Mouse (Mus musculus): ENCODE measurements around the gene Rpl13. TPM values are rescaled to one million over a fixed set of nuclear protein-coding genes. Genes with fewer than 3 reads are reported as not detected.

Gene Rpl13
- total and polyA plus RNA-seq, 2 experiments: 764 to 769 TPM

- Histone ChIP-seq H3K27ac (replicated peaks; ENCODE audit: insufficient read depth, low read depth, low read length) (no peak overlapping the region), H3K4me3 (ENCODE audit: insufficient read depth, low read depth, low read length) (no peak overlapping the region), H3K79me2 (ENCODE audit: control insufficient read depth, insufficient read depth, low read length) (no peaks in the 10 kb centered on the region), H3K4me1 (ENCODE audit: control insufficient read depth, insufficient read depth, low read length) (no peaks in the 10 kb centered on the region), H3K27me3 (ENCODE audit: control insufficient read depth, insufficient read depth, low read length) (no peaks in the 10 kb centered on the region), H3K36me3 (ENCODE audit: control insufficient read depth, insufficient read depth, low read length) (no peaks in the 10 kb centered on the region), H3K9ac (ENCODE audit: low read depth, low read length) (no peak overlapping the region)
- peak; percentile 55 for DNase-seq (ENCODE audit: extremely low read depth, low read depth, low spot score)
- WGBS: 53% methylated on average over 6 of the region's 6 CpGs
- TF ChIP-seq CTCF (IDR thresholded peaks at IDR 0.05; ENCODE audit: low read depth, low read length) (peak; percentile 62), POLR2A (IDR thresholded peaks at IDR 0.05; ENCODE audit: extremely low read depth, insufficient read depth, low read length) (no peak)
These were observed 43.1 kb downstream of the Rpl13 start for GRCm38 (mm10) chr8:123145279-123145678.

GRCm38 (mm10) chr8:123146390-123146789, 44.2 kb downstream of the Rpl13 start:
- 86% methylated on average over 7 of the region's 7 CpGs for WGBS
- Histone ChIP-seq H3K4me3 (ENCODE audit: insufficient read depth, low read depth, low read length) (no peak overlapping the region), H3K36me3 (ENCODE audit: control insufficient read depth, insufficient read depth, low read length) (no peaks in the 10 kb centered on the region), H3K9ac (ENCODE audit: low read depth, low read length) (no peak overlapping the region), H3K27ac (replicated peaks; ENCODE audit: insufficient read depth, low read depth, low read length) (no peak overlapping the region), H3K27me3 (ENCODE audit: control insufficient read depth, insufficient read depth, low read length) (no peaks in the 10 kb centered on the region), H3K4me1 (ENCODE audit: control insufficient read depth, insufficient read depth, low read length) (no peaks in the 10 kb centered on the region; the same call in 1 of the 2 replicates), H3K79me2 (ENCODE audit: control insufficient read depth, insufficient read depth, low read length) (no peaks in the 10 kb centered on the region)
- DNase-seq (ENCODE audit: extremely low read depth, low read depth, low spot score): no peak
- no peak for TF ChIP-seq CTCF (IDR thresholded peaks at IDR 0.05; ENCODE audit: low read depth, low read length)
- no peak for TF ChIP-seq POLR2A (IDR thresholded peaks at IDR 0.05; ENCODE audit: extremely low read depth, insufficient read depth, low read length)

GRCm38 (mm10) chr8:123150737-123151171, 48.6 kb downstream of the Rpl13 start:
- H3K27ac ChIP-seq (replicated peaks; ENCODE audit: insufficient read depth, low read depth, low read length): no peak overlapping the region

More at GRCm38 (mm10) chr8:123150737-123151171, 48.6 kb downstream of the Rpl13 start:
- H3K27me3 ChIP-seq (ENCODE audit: control insufficient read depth, insufficient read depth, low read length): no peaks in the 10 kb centered on the region
- TF ChIP-seq CTCF (IDR thresholded peaks at IDR 0.05; ENCODE audit: low read depth, low read length): no peak
- no peak for TF ChIP-seq POLR2A (IDR thresholded peaks at IDR 0.05; ENCODE audit: extremely low read depth, insufficient read depth, low read length)
- no peak overlapping the region for H3K9ac ChIP-seq (ENCODE audit: low read depth, low read length)
- no peaks in the 10 kb centered on the region; the same call in 1 of the 2 replicates for H3K4me1 ChIP-seq (ENCODE audit: control insufficient read depth, insufficient read depth, low read length)
- H3K36me3 ChIP-seq (ENCODE audit: control insufficient read depth, insufficient read depth, low read length): no peaks in the 10 kb centered on the region
- 66% methylated on average over 9 of the region's 9 CpGs for WGBS
- no peak overlapping the region for H3K4me3 ChIP-seq (ENCODE audit: insufficient read depth, low read depth, low read length)
- H3K79me2 ChIP-seq (ENCODE audit: control insufficient read depth, insufficient read depth, low read length): no peaks in the 10 kb centered on the region
- no peak for DNase-seq (ENCODE audit: extremely low read depth, low read depth, low spot score)

Other genes starting within 250 kb of the Rpl13 start
- gene Ankrd11, start 60.1 kb upstream of the Rpl13 start, total RNA-seq (2014; rRNA removed): 22.1 and 28.0 TPM in 2 replicates
- gene Ankrd11, start 60.1 kb upstream of the Rpl13 start, polyA plus RNA-seq (2012; rRNA removed): 22.7 and 28.3 TPM in 2 replicates
- gene Spg7, start 39.4 kb upstream of the Rpl13 start, total RNA-seq (2014; rRNA removed): 27.4 and 29.5 TPM in 2 replicates
- 62.4 and 81.4 TPM in 2 replicates for gene Spg7, start 39.4 kb upstream of the Rpl13 start, polyA plus RNA-seq (2012; rRNA removed)
- gene Cpne7, start 15.0 kb downstream of the Rpl13 start, total RNA-seq (2014; rRNA removed): 0.07 and 0.09 TPM in 2 replicates
- 0.09 and 0.28 TPM in 2 replicates for gene Cpne7, start 15.0 kb downstream of the Rpl13 start, polyA plus RNA-seq (2012; rRNA removed)
- gene Sult5a1, start 56.0 kb downstream of the Rpl13 start, total RNA-seq (2014; rRNA removed): 15.5 and 29.8 TPM in 2 replicates
- 62.7 and 154 TPM in 2 replicates for gene Sult5a1, start 56.0 kb downstream of the Rpl13 start, polyA plus RNA-seq (2012; rRNA removed)
- gene Dpep1, start 83.9 kb downstream of the Rpl13 start, total RNA-seq (2014; rRNA removed): 0.55 and 0.74 TPM in 2 replicates
- 0.45 and 1.8 TPM in 2 replicates for gene Dpep1, start 83.9 kb downstream of the Rpl13 start, polyA plus RNA-seq (2012; rRNA removed)
- 51.5 and 58.5 TPM in 2 replicates for gene Chmp1a, start 110.4 kb downstream of the Rpl13 start, total RNA-seq (2014; rRNA removed)
- 67.1 and 67.7 TPM in 2 replicates for gene Chmp1a, start 110.4 kb downstream of the Rpl13 start, polyA plus RNA-seq (2012; rRNA removed)
- gene Spata33, start 110.5 kb downstream of the Rpl13 start, total RNA-seq (2014; rRNA removed): 0.28 and 0.34 TPM in 2 replicates
- gene Spata33, start 110.5 kb downstream of the Rpl13 start, polyA plus RNA-seq (2012; rRNA removed): 0.13 and 0.61 TPM in 2 replicates
- 16.9 and 18.2 TPM in 2 replicates for gene Cdk10, start 122.5 kb downstream of the Rpl13 start, total RNA-seq (2014; rRNA removed)
- 29.8 and 45.1 TPM in 2 replicates for gene Cdk10, start 122.5 kb downstream of the Rpl13 start, polyA plus RNA-seq (2012; rRNA removed)
- 16.8 and 18.1 TPM in 2 replicates for gene Spata2l, start 133.9 kb downstream of the Rpl13 start, total RNA-seq (2014; rRNA removed)
- 27.3 and 41.2 TPM in 2 replicates for gene Spata2l, start 133.9 kb downstream of the Rpl13 start, polyA plus RNA-seq (2012; rRNA removed)
- gene Zfp276, start 151.8 kb downstream of the Rpl13 start, total RNA-seq (2014; rRNA removed): 21.3 and 26.3 TPM in 2 replicates
- 17.7 and 24.5 TPM in 2 replicates for gene Zfp276, start 151.8 kb downstream of the Rpl13 start, polyA plus RNA-seq (2012; rRNA removed)
- 5.6 and 6.6 TPM in 2 replicates for gene Vps9d1, start 152.0 kb downstream of the Rpl13 start, total RNA-seq (2014; rRNA removed)
- gene Vps9d1, start 152.0 kb downstream of the Rpl13 start, polyA plus RNA-seq (2012; rRNA removed): 40.9 and 48.8 TPM in 2 replicates
- 0.94 and 1.8 TPM in 2 replicates for gene Fanca, start 216.2 kb downstream of the Rpl13 start, total RNA-seq (2014; rRNA removed)
- 0.88 and 1.1 TPM in 2 replicates for gene Fanca, start 216.2 kb downstream of the Rpl13 start, polyA plus RNA-seq (2012; rRNA removed)
- under 0.01 and 0.07 TPM in 2 replicates for gene Spire2, start 230.4 kb downstream of the Rpl13 start, total RNA-seq (2014; rRNA removed)
- 0.13 TPM in 1 of 2 replicates, not detected in the other for gene Spire2, start 230.4 kb downstream of the Rpl13 start, polyA plus RNA-seq (2012; rRNA removed)